Mouse (Mus musculus) CH12.LX (cell line): ENCODE results near the gene 1700056E22Rik.

ENCODE experiments used
- CTCF ChIP-seq, 2 experiments: IDR thresholded peaks in 1 of 2; conservative IDR thresholded peaks in 1 of 2; 2 replicates each; pipeline ENCODE4 v1.5.1; 2011 to 2012; ENCODE audit warnings: low read depth in 2 of 2, low read length in 2 of 2, improper control_type of control experiment in 1 of 2, inconsistent platforms in 1 of 2, mild to moderate bottlenecking in 1 of 2, moderate library complexity in 1 of 2
- EP300 ChIP-seq: IDR thresholded peaks from 2 replicates; pipeline ENCODE4 v1.6.1; 2011; ENCODE audit warnings: low read length, improper control_type of control experiment
- MAX ChIP-seq: IDR thresholded peaks from 2 replicates; pipeline ENCODE4 v1.6.1; 2011; ENCODE audit warnings: low read length, improper control_type of control experiment
- POLR2AphosphoS2 ChIP-seq: IDR thresholded peaks from 2 replicates; pipeline ENCODE4 v1.6.1; 2011; ENCODE audit warnings: low read depth, low read length, improper control_type of control experiment
- RAD21 ChIP-seq: IDR thresholded peaks from 2 replicates; pipeline ENCODE4 v1.6.1; 2011; ENCODE audit warnings: low read depth, mild to moderate bottlenecking, low read length, improper control_type of control experiment, moderate library complexity
- RCOR1 ChIP-seq: conservative IDR thresholded peaks from 2 replicates; pipeline ENCODE4 v1.6.1; 2012; ENCODE audit warnings: low read depth, mild to moderate bottlenecking, inconsistent platforms, low read length, improper control_type of control experiment
- TCF12 ChIP-seq: IDR thresholded peaks from 2 replicates; pipeline ENCODE4 v1.6.1; 2014; ENCODE audit warnings: low read depth, mild to moderate bottlenecking, inconsistent platforms, low read length, improper control_type of control experiment
- ZC3H11A ChIP-seq: IDR thresholded peaks from 2 replicates; pipeline ENCODE4 v1.6.1; 2012; ENCODE audit warnings: low read depth, mild to moderate bottlenecking, inconsistent platforms, low read length, improper control_type of control experiment
- ZNF384 ChIP-seq: IDR thresholded peaks from 2 replicates; pipeline ENCODE4 v1.6.1; 2012; ENCODE audit warnings: low read depth, low read length, improper control_type of control experiment, inconsistent platforms

- no peak for TF ChIP-seq EP300
- no peak for TF ChIP-seq RAD21
- TF ChIP-seq CTCF (conservative IDR thresholded peaks at IDR 0.05 in 1 of 2, IDR thresholded peaks at IDR 0.05 in 1 of 2; ENCODE audit: low read depth in 2 of 2, low read length in 2 of 2): no peak
- TF ChIP-seq POLR2AphosphoS2: no peak
- no peak for TF ChIP-seq TCF12
- TF ChIP-seq ZNF384: no peak; the same call in 1 of the 2 replicates
- TF ChIP-seq ZC3H11A: no peak
- no peak for TF ChIP-seq MAX
- TF ChIP-seq RCOR1: no peak
These were observed 12.1 kb upstream of the 1700056E22Rik start for GRCm38 (mm10) chr1:184046070-184046677.
